Mouse (Mus musculus): Measurements from ENCODE around the gene Tbc1d19. TPM values are rescaled to one million over a fixed set of nuclear protein-coding genes. Genes with fewer than 3 reads are reported as not detected.

Tbc1d19 gene
- total RNA-seq (2017): 16.3 and 42.4 TPM in 2 replicates

DNA sequence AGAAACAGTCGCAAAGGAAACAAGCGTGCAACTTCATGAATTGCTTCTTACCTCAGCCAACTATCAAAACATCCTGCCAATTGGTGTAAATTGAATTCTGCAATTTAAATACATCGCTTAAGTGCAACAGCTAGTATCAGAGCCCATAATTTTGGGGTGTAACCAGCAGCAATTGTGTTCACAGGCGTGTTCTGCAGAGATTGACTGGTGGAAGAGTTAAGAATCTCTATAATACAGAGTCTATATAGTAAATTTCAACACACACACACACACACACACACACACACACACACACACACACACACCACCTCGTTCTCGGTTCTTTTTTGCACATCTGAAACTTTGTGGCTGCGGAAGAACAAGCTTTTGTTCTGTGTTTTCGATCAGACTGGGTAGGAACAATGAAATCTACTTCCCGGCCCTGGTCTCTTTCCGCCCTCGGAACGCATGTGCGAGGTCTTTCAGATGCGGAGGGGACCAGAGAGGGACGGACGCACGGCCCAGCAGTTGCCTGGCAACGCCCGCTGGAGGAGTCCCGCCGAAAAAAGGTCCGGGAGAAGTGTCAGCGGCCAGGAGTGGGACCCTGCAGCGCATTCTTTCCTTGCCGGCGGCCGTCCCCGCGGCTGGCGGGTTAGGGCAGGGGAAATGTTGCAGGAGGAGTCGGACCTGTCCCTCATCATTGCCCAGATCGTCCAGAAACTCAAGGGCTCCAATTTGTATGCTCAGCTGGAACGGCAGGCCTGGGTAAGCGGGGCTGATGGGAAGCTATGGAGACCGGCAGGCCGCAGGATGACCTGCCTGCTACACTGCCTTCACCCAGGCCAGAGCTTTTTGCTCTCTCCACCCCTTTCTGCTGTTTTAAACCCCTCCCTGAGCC, at the start of gene Tbc1d19:
Tbc1d19 (plus strand) TSS at position 492 of the 877 bp plus-strand sequence.
- peak; percentile 97 for ATAC-seq (replicated peaks in 1 of 2; ENCODE audit: insufficient read depth in 1 of 2, low FRiP score in 2 of 2, low TSS enrichment in 1 of 2, low read depth in 1 of 2, poor library complexity in 2 of 2, severe bottlenecking in 2 of 2)

- no peak for ATAC-seq (replicated peaks in 1 of 2; ENCODE audit: insufficient read depth in 1 of 2, low FRiP score in 2 of 2, low TSS enrichment in 1 of 2, low read depth in 1 of 2, poor library complexity in 2 of 2, severe bottlenecking in 2 of 2)
Measured at GRCm38 (mm10) chr5:53759912-53760311, 49.5 kb upstream of the Tbc1d19 start.

DNA sequence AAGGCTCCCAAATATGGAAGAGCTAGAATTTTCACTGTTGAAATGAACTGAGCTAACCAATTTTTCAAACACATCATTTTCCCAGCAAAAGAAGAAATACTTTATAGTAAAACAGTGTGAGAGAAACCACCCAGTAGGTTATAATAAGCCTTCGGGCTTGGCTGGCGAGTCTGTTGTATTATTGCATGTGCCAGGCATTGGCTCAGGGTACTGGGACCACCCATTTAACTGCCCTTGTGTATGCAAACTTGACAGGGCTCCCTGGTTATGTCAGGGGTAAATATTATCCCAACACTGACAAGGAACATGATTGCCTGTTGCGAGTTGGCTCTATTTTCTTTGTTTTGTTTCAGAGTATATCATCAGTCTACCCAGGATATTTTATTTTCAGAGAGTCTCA, 48.5 kb upstream of the Tbc1d19 start:
- no peak for ATAC-seq (replicated peaks in 1 of 2; ENCODE audit: insufficient read depth in 1 of 2, low FRiP score in 2 of 2, low TSS enrichment in 1 of 2, low read depth in 1 of 2, poor library complexity in 2 of 2, severe bottlenecking in 2 of 2)

GRCm38 (mm10) chr5:53761346-53761745, 48.1 kb upstream of the Tbc1d19 start:
- ATAC-seq (replicated peaks in 1 of 2; ENCODE audit: insufficient read depth in 1 of 2, low FRiP score in 2 of 2, low TSS enrichment in 1 of 2, low read depth in 1 of 2, poor library complexity in 2 of 2, severe bottlenecking in 2 of 2): no peak

DNA sequence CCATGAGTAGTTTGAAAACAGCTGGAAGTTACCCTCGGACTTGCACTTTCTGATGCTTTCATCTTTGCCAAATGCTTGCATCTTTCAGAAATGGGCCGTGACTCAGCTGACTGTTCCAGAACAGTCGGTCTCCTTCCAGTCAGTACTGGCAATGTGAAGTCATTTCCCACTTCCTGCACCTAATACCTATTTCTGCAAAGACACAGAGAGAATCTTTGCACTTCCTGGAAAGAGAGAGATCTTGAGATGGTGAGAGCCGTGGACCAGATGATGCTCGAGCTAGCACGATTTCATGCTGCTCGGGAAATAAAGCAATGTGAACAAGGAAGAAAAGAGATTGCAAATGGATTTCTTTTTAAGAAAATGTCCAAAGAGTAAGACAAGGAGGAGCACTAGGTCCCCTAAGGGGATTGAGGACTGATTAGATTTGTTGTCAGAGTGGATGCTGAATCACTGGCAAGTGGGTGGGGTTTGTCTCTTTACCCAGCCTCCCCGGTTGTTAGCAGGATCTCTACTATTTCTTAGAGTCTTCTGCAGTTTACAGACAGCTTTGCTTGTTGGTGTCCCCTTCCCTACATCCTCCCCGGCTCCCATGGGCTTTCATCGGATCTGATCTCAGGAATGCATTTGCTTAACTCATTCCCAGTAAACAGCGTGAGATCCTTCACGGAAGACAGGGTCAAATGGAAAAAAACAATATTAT, 24.4 kb upstream of the Tbc1d19 start:
- no peak for ATAC-seq (replicated peaks in 1 of 2; ENCODE audit: insufficient read depth in 1 of 2, low FRiP score in 2 of 2, low TSS enrichment in 1 of 2, low read depth in 1 of 2, poor library complexity in 2 of 2, severe bottlenecking in 2 of 2)

DNA sequence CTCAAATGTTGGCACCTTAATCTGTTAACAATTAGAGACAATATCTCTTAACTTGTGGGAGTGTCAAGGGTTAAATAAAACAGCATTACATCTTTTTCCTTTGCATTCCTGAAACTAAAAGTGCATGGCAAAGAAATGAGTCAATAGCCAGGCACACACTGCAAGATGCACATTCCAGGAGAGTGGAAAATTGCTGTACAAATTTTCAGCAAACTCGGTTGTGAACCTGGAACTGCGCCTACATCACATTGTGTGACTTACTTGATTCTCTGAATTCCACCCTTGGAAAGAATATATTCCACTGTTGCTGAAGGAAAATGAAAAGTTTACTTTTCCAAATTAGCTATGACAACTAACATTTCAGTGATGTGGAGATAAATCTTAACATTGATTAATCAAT, 8.0 kb upstream of the Tbc1d19 start:
- ATAC-seq (replicated peaks in 1 of 2; ENCODE audit: insufficient read depth in 1 of 2, low FRiP score in 2 of 2, low TSS enrichment in 1 of 2, low read depth in 1 of 2, poor library complexity in 2 of 2, severe bottlenecking in 2 of 2): no peak

DNA sequence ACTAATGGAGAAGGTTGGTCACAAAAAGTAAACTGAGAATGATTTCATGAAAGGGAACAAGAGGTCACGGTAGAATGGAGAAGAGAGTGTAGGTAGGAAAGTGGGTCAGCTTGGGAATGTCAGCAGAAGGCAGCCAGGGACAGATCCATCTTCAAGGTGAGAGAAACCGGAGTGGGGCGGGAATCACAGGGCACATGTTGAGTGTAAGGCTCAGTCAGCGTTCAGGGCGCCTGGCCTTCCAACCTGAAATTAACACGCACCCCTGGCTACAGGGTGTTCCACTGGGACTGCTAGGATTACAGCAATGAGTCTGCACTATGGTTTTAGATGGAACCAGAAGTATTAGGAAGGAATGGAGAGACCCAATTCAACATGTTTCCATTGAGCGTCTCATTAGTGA, 10.3 kb downstream of the Tbc1d19 start:
- ATAC-seq (replicated peaks in 1 of 2; ENCODE audit: insufficient read depth in 1 of 2, low FRiP score in 2 of 2, low TSS enrichment in 1 of 2, low read depth in 1 of 2, poor library complexity in 2 of 2, severe bottlenecking in 2 of 2): no peak

DNA sequence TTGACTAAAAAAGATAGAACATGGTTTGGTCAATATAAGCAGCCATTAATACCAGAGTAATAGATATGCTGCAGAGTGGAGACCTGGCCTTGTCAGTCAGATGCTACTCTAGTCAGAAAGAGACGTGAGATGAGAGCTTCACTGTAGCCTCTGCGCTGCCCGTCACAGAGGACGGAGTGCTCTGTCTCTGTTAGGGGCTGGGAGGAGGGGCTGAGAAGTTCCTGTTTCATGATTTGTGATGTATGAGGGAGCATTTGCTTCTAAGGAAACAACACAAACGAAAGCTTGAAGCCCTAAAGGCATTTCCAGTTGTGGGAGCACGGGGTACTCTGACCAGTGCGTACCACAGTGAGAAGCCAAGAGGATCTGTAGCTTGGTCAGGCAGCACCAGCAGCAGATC, 16.5 kb downstream of the Tbc1d19 start:
- peak; percentile 77 to 81 for ATAC-seq (replicated peaks in 1 of 2; ENCODE audit: insufficient read depth in 1 of 2, low FRiP score in 2 of 2, low TSS enrichment in 1 of 2, low read depth in 1 of 2, poor library complexity in 2 of 2, severe bottlenecking in 2 of 2)

- no peak for ATAC-seq (replicated peaks in 1 of 2; ENCODE audit: insufficient read depth in 1 of 2, low FRiP score in 2 of 2, low TSS enrichment in 1 of 2, low read depth in 1 of 2, poor library complexity in 2 of 2, severe bottlenecking in 2 of 2)
Measured at GRCm38 (mm10) chr5:53834489-53834888, 25.1 kb downstream of the Tbc1d19 start.

GRCm38 (mm10) chr5:53841256-53841655, 31.9 kb downstream of the Tbc1d19 start:
- ATAC-seq (replicated peaks in 1 of 2; ENCODE audit: insufficient read depth in 1 of 2, low FRiP score in 2 of 2, low TSS enrichment in 1 of 2, low read depth in 1 of 2, poor library complexity in 2 of 2, severe bottlenecking in 2 of 2): no peak

- ATAC-seq (replicated peaks in 1 of 2; ENCODE audit: insufficient read depth in 1 of 2, low FRiP score in 2 of 2, low TSS enrichment in 1 of 2, low read depth in 1 of 2, poor library complexity in 2 of 2, severe bottlenecking in 2 of 2): peak; percentile 58 to 59; a peak in 3 of 4 replicates
Measured at GRCm38 (mm10) chr5:53848294-53848942, 39.0 kb downstream of the Tbc1d19 start.

- no peak for ATAC-seq (replicated peaks in 1 of 2; ENCODE audit: insufficient read depth in 1 of 2, low FRiP score in 2 of 2, low TSS enrichment in 1 of 2, low read depth in 1 of 2, poor library complexity in 2 of 2, severe bottlenecking in 2 of 2)
Measured at GRCm38 (mm10) chr5:53852574-53852973, 43.2 kb downstream of the Tbc1d19 start.

- ATAC-seq (replicated peaks in 1 of 2; ENCODE audit: insufficient read depth in 1 of 2, low FRiP score in 2 of 2, low TSS enrichment in 1 of 2, low read depth in 1 of 2, poor library complexity in 2 of 2, severe bottlenecking in 2 of 2): no peak
Measured at GRCm38 (mm10) chr5:53854561-53854960, 45.2 kb downstream of the Tbc1d19 start.

DNA sequence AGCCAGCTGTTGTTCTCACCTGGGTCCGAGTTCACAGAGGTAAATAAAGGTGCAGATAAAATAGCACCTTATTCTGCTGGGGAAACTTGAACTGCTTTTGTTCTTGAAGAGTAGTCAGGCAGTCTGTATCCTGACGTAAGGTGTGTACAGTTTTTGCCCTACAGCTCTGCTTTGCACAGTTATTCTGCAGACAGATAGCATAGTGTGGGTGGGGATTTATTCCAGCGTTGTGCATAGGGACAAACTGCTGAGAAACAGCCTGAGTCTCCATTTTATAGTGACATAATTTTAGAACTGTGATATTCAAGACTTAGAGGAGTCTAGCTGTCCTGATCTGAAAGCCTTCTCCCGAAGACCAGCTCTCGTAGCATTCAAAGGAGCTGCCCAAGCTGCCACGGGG, 46.6 kb downstream of the Tbc1d19 start:
- no peak for ATAC-seq (replicated peaks in 1 of 2; ENCODE audit: insufficient read depth in 1 of 2, low FRiP score in 2 of 2, low TSS enrichment in 1 of 2, low read depth in 1 of 2, poor library complexity in 2 of 2, severe bottlenecking in 2 of 2)

- no peak for ATAC-seq (replicated peaks in 1 of 2; ENCODE audit: insufficient read depth in 1 of 2, low FRiP score in 2 of 2, low TSS enrichment in 1 of 2, low read depth in 1 of 2, poor library complexity in 2 of 2, severe bottlenecking in 2 of 2)
Measured at GRCm38 (mm10) chr5:53865146-53865545, 55.7 kb downstream of the Tbc1d19 start.

- no peak for ATAC-seq (replicated peaks in 1 of 2; ENCODE audit: insufficient read depth in 1 of 2, low FRiP score in 2 of 2, low TSS enrichment in 1 of 2, low read depth in 1 of 2, poor library complexity in 2 of 2, severe bottlenecking in 2 of 2)
Measured at GRCm38 (mm10) chr5:53865991-53866390, 56.6 kb downstream of the Tbc1d19 start.

- ATAC-seq (replicated peaks in 1 of 2; ENCODE audit: insufficient read depth in 1 of 2, low FRiP score in 2 of 2, low TSS enrichment in 1 of 2, low read depth in 1 of 2, poor library complexity in 2 of 2, severe bottlenecking in 2 of 2): peak; percentile 91 to 94
Measured at GRCm38 (mm10) chr5:53871665-53872312, 62.4 kb downstream of the Tbc1d19 start.

DNA sequence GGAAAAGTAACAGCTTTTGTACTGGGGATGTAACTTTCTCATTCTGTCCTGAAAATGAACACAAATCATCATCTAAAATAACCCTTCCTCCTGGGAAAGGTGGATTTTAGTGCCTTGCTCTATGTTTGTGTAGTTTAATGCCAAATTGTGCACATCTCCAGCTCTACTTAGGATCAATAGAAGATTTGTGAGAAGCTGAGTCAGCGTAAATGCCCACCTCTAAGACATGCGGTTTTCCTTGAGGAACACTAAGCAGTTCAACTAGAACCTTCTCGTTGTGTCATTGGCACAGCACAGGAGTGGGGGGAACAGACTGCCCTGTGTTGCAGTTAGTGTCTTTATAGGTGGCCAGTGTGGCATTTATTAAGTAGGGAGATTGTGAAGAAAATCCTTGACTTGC, 65.6 kb downstream of the Tbc1d19 start:
- ATAC-seq (replicated peaks in 1 of 2; ENCODE audit: insufficient read depth in 1 of 2, low FRiP score in 2 of 2, low TSS enrichment in 1 of 2, low read depth in 1 of 2, poor library complexity in 2 of 2, severe bottlenecking in 2 of 2): no peak
